Mouse (Mus musculus): ENCODE measurements around the gene Safb2.

GRCm38 (mm10) chr17:56514916-56515315 is 69.5 kb downstream of the Safb2 start:
- TF ChIP-seq CTCF (IDR thresholded peaks at IDR 0.05; ENCODE audit: borderline replicate concordance, extremely low read depth, insufficient read depth, insufficient read length) = no peak
- TF ChIP-seq POLR2A (IDR thresholded peaks at IDR 0.05; ENCODE audit: borderline replicate concordance, extremely low read depth, insufficient read depth, insufficient read length, poor library complexity, severe bottlenecking) = no peak
